Mouse (Mus musculus) right cerebral cortex, adult 18-20 months (tissue): ENCODE results near the gene Adcy9.
"Not testable (repeated sequence)": the region's sequence is repeated elsewhere in the genome, so short reads cannot be mapped to it uniquely, and the experiment has no call there.

Experiments
- DNase-seq: peaks from one replicate; pipeline ENCODE4 v3.0.0; 2022; ENCODE audit warnings: mixed read lengths

Adcy9 gene

GRCm38 (mm10) chr16:4267453-4267852 lies 152.8 kb downstream of the Adcy9 start:
- DNase-seq = no peak

DNA sequence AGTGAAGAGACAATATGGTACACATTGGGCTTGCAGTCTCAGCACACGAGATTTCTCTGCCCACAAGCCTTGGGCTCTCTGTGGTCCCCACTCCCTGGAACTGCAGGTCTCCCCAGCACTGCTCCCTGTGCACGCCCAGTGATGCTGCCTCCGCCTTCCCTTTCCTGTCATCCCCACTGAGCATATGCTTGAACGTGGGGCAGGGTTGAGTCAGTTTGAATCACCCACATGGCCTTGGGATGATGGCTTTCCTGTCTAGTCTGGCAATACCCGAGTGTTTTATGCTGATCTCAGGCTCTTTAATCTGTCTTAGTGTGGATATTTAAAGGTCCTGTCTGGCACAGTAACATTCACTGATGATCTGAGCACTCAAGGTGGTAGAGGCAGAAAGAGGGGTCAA lies 154.9 kb downstream of the Adcy9 start:
- DNase-seq = no peak

DNA sequence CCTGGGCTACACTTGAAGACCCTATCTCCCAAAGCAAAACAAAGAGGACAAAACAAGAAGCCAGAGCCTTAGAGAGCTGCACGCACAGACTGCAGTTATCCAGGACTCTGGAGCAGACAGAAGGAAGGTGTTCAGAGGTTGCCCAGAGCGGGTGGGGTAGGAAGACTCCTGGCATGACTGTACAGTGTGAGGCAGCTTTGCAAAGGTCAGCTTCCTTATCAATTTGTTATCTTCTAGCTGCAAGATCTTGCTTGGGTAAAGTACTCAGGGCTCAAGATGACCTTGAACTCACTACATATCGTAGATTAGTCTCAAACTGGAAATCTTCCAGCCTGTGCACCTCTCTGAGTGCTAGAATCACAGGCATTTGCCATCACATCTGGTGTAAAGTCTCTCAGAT lies 156.8 kb downstream of the Adcy9 start:
- DNase-seq = no peak

- DNase-seq = no peak
Measured at GRCm38 (mm10) chr16:4257546-4257945, 162.8 kb downstream of the Adcy9 start.

GRCm38 (mm10) chr16:4248791-4249190 lies 171.5 kb downstream of the Adcy9 start:
- DNase-seq = no peak

DNA sequence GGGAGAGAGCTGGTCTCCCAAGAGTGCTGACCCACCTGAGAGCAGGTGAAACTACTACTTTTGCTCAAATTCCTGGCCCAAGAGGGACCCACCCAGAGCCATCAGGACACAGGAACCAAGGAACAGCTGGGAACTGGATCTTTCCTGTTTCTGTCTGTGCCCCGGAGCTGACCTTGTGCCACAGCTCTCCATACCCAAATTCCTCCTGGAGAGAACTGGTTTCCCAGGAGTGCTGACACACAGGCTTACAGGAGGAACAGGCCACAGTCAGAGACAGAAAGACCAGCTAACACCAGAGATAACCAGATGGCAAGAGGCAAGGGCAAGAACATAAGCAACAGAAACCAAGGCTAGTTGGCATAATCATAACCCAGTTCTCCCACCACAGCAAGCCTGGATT lies 175.1 kb downstream of the Adcy9 start:
- not testable (repeated sequence) for DNase-seq
